Mouse (Mus musculus) retina, postnatal 1 day (tissue): ENCODE measurements around the gene Dlx2.

Experiments used
- DNase-seq: peaks from one replicate; pipeline ENCODE4 v3.0.0-alpha.2; 2012

Gene Dlx2

DNA sequence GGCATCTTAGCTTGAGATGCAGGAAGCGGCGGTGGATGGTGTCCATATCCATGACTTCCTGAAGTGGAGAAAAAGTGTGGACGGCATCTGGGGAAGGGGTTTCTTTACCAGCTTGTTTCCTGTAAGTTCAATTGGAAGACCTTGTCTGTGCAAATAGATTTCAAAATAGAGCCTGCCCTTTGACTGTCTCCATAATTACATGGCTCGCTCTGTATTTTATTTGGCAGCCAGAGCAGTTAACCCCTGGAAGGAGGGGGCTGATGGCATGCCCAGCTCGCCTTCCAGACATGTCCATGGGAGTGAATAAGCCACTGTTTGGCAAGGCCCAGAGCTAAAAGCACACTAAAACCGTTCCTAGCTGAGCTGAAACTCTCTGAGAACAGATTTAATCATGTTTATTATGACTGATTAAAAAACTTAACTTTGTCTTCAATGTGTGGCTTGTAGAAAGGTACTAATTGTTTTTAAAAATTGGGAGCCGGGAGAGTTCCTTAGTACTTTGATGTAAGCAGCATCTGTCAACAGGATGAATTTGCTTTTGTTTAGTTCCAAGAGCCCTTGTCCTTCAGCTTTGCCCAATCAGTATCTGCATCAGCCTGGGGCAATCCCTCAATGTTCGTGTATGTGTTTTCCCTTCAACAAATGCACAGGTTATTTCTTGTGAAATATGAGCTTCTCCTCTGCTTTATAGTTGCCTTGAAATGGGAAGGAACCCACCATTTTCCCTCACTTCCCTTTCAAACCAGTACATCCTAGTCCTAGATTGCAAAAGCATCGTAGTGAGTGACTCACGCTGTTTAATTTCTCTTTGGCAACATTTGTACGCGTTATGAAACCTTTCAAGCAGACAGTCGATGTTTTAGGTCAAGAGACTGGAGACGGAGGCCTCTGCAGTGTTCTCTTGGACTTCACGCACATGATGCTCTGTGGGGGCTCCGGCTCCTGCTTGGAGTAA is 47.0 kb downstream of the Dlx2 start:
- DNase-seq = no peak

DNA sequence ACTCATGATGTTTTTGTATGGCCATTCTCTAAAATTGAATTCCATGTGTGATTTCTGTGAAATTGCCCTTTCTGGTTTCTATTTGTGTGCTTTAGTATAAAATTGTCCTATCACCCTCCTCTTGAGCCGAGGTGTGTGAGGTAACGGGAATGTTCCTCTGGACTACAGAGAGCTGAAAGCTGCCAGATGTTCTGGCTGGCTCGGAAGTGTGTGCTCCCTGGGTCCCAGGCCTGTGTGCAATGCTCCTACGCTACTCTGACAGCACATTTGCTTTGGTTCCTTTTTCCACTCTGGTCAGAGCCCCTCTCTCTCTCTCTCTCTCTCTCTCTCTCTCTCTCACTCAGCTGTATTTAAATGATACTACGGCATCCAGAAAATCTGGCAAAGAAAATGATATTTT is 49.4 kb downstream of the Dlx2 start:
- DNase-seq = no peak

DNA sequence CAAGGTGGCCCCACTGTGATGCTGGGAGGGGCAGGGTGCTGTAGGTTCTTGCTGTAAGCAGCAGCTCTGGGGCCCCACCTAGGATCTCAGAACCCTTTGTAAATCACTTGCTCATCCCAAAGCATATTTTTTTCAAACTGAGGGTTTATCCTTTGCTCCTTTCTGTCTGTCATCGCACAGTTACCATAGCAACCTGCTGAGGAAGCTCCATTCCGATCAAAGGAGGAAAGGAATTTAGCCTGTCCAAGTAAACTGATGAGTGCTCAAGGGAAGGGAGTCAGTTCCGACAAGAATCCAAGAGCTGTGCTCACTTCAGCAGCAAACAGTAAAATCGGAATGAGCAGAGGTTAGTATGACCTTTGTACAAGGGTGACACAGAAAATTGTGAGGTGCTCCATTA is 51.6 kb downstream of the Dlx2 start:
- DNase-seq = peak; percentile 28

DNA sequence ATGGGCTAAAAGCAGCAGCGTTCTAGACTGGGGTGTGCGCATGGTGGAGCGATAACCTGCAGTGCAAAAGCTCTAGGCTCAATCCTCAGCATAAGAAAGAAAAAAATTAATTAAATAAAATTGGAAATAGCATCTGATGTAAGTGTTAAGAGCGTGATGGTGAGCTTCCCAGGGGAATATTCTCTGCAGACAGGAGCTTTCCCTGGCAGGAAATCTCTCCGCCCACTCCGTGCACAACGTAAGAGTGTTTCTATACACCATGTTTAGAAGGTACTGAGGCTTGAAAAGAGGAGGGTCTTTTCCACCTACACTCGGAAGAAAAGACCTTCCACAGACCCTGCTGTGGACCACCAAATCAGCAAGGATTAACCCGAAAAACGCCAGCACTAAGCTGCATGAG is 52.1 kb downstream of the Dlx2 start:
- DNase-seq = no peak
